Mouse (Mus musculus) small intestine, adult 2 months (tissue): ENCODE results near the gene Dpp8.

Source experiments
- CTCF ChIP-seq: fragments of 200-500 bp; IDR thresholded peaks from 2 replicates; pipeline ENCODE4 v1.5.1; 2012; ENCODE audit warnings: low read depth, mild to moderate bottlenecking, control low read depth, inconsistent platforms, low read length, moderate library complexity, mixed read lengths; ENCODE audit not compliant: insufficient replicate concordance, insufficient read length; ENCODE audit errors: extremely low read depth
- POLR2A ChIP-seq: fragments of 200-500 bp; IDR thresholded peaks from 2 replicates; pipeline ENCODE4 v1.6.1; 2012; ENCODE audit warnings: low read depth, mild to moderate bottlenecking, control low read depth, inconsistent platforms, low read length, moderate library complexity

GRCm38 (mm10) chr9:65117516-65117915 is 85.3 kb downstream of the Dpp8 start:
- TF ChIP-seq CTCF (no peak), POLR2A (no peak)
